Mouse (Mus musculus) C2C12 (cell line): Measurements from ENCODE around the gene Cacna2d4. TPM values are rescaled to one million over a fixed set of nuclear protein-coding genes. Genes with fewer than 3 reads are reported as not detected.

Experiments
- H3K27me3 ChIP-seq: one replicate; pipeline ENCODE4 v1.6.1; 2011; ENCODE audit not compliant: control insufficient read depth, insufficient read depth, insufficient read length
- H3K36me3 ChIP-seq: one replicate; pipeline ENCODE4 v1.6.1; 2011; ENCODE audit not compliant: control insufficient read depth, insufficient read depth
- H3K4me3 ChIP-seq: one replicate; pipeline ENCODE4 v1.5.1; 2011; ENCODE audit warnings: mild to moderate bottlenecking, control low read depth; ENCODE audit not compliant: poor library complexity, insufficient read depth, severe bottlenecking
- H3K79me2 ChIP-seq: one replicate; pipeline ENCODE4 v1.6.1; 2011; ENCODE audit not compliant: control insufficient read depth, insufficient read depth
- H3K79me3 ChIP-seq: one replicate; pipeline ENCODE4 v1.6.1; 2011; ENCODE audit warnings: low read depth, control low read depth
- H3ac ChIP-seq: one replicate; pipeline ENCODE3; 2011; ENCODE audit warnings: low read depth; ENCODE audit not compliant: control insufficient read depth, insufficient read length
- CEBPB ChIP-seq: IDR thresholded peaks from one replicate; pipeline ENCODE4 v1.6.1; 2011; ENCODE audit warnings: low read depth, mild to moderate bottlenecking, control low read depth, moderate library complexity
- CTCF ChIP-seq: IDR thresholded peaks from one replicate; pipeline ENCODE4 v1.5.1; 2011; ENCODE audit not compliant: control insufficient read depth, insufficient read depth, insufficient read length
- FOSL1 ChIP-seq: IDR thresholded peaks from one replicate; pipeline ENCODE4 v1.8.0; 2011; ENCODE audit warnings: mild to moderate bottlenecking, low read length; ENCODE audit not compliant: poor library complexity, insufficient read depth, severe bottlenecking
- MAX ChIP-seq: IDR thresholded peaks from one replicate; pipeline ENCODE4 v1.6.1; 2011; ENCODE audit warnings: mild to moderate bottlenecking, control low read depth
- MYOD1 ChIP-seq: IDR thresholded peaks from one replicate; pipeline ENCODE4 v1.6.1; 2011; ENCODE audit warnings: low read depth; ENCODE audit not compliant: control insufficient read depth, insufficient read length
- MYOG ChIP-seq: IDR thresholded peaks from one replicate; pipeline ENCODE4 v1.6.1; 2011; ENCODE audit not compliant: control insufficient read depth, insufficient read length; ENCODE audit errors: extremely low read depth
- USF1 ChIP-seq: IDR thresholded peaks from one replicate; pipeline ENCODE4 v1.6.1; 2011; ENCODE audit warnings: low read depth, mild to moderate bottlenecking, control low read depth, moderate library complexity
- polyA plus RNA-seq: library from polyadenylated mRNA; unstranded; fragments of >200 nt; fragmentation: generic; extraction: Trizol; gene quantifications from one replicate; pipeline ENCODE4 v1.2.1, GENCODE M21; 2012; ENCODE audit warnings: missing spikeins

Gene Cacna2d4
- polyA plus RNA-seq, 1 experiment = not detected

- no peak overlapping the region for H3ac ChIP-seq
- H3K27me3 ChIP-seq = peaks cover 51% of the 10 kb centered on the region
- TF ChIP-seq USF1 = no peak
- TF ChIP-seq MYOG = no peak
- no peak for TF ChIP-seq MYOD1
- TF ChIP-seq CEBPB = no peak
- no peak for TF ChIP-seq CTCF
- no peak for TF ChIP-seq MAX
- no peak for TF ChIP-seq FOSL1
- H3K4me3 ChIP-seq = no peak overlapping the region
- H3K36me3 ChIP-seq = no peaks in the 10 kb centered on the region
- no peaks in the 10 kb centered on the region for H3K79me3 ChIP-seq
- H3K79me2 ChIP-seq = no peaks in the 10 kb centered on the region
Observed at GRCm38 (mm10) chr6:119224451-119225195, 11.7 kb upstream of the Cacna2d4 start.

GRCm38 (mm10) chr6:119225226-119225625 is 11.1 kb upstream of the Cacna2d4 start:
- no peak overlapping the region for H3K4me3 ChIP-seq
- no peaks in the 10 kb centered on the region for H3K79me3 ChIP-seq
- H3K27me3 ChIP-seq = peaks cover 51% of the 10 kb centered on the region
- H3K79me2 ChIP-seq = no peaks in the 10 kb centered on the region
- no peak overlapping the region for H3ac ChIP-seq
- H3K36me3 ChIP-seq = no peaks in the 10 kb centered on the region
- TF ChIP-seq FOSL1 (no peak), USF1 (no peak), CEBPB (no peak), MYOG (no peak), MYOD1 (no peak), CTCF (no peak), MAX (no peak)

GRCm38 (mm10) chr6:119225731-119226130 is 10.6 kb upstream of the Cacna2d4 start:
- TF ChIP-seq USF1 (no peak), MYOG (no peak), CTCF (no peak), CEBPB (no peak), MYOD1 (no peak), MAX (no peak), FOSL1 (no peak)
- H3K36me3 ChIP-seq = no peaks in the 10 kb centered on the region
- peaks cover 55% of the 10 kb centered on the region for H3K27me3 ChIP-seq

GRCm38 (mm10) chr6:119227001-119227400 is 9.3 kb upstream of the Cacna2d4 start:
- Histone ChIP-seq H3K27me3 (peaks cover 51% of the 10 kb centered on the region), H3K79me2 (no peaks in the 10 kb centered on the region), H3ac (no peak overlapping the region), H3K79me3 (no peaks in the 10 kb centered on the region), H3K36me3 (no peaks in the 10 kb centered on the region), H3K4me3 (no peak overlapping the region)
- TF ChIP-seq MYOG (no peak), MAX (no peak), CTCF (no peak), FOSL1 (no peak), USF1 (no peak), CEBPB (no peak), MYOD1 (no peak)

More at GRCm38 (mm10) chr6:119225731-119226130, 10.6 kb upstream of the Cacna2d4 start:
- Histone ChIP-seq H3K4me3 (no peak overlapping the region), H3ac (no peak overlapping the region), H3K79me2 (no peaks in the 10 kb centered on the region), H3K79me3 (no peaks in the 10 kb centered on the region)

GRCm38 (mm10) chr6:119228861-119229603 is 7.3 kb upstream of the Cacna2d4 start:
- Histone ChIP-seq H3K4me3 (no peak overlapping the region), H3K27me3 (peaks cover 42% of the 10 kb centered on the region), H3K36me3 (no peaks in the 10 kb centered on the region), H3ac (no peak overlapping the region), H3K79me2 (no peaks in the 10 kb centered on the region), H3K79me3 (no peaks in the 10 kb centered on the region)
- TF ChIP-seq MYOG = no peak
